Mouse (Mus musculus) right cerebral cortex, postnatal 10 days (tissue): ENCODE results near the gene Sinhcaf.
A peak's percentile ranks its signal among the peaks of the same experiment; 100 is the strongest.
"Not testable (repeated sequence)": the region's sequence is repeated elsewhere in the genome, so short reads cannot be mapped to it uniquely, and the experiment has no call there.

Source experiments
- DNase-seq, 2 experiments: peaks; one replicate each; pipeline ENCODE4 v3.0.0; 2021; ENCODE audit warnings: low spot score in 2 of 2

Sinhcaf gene

DNA sequence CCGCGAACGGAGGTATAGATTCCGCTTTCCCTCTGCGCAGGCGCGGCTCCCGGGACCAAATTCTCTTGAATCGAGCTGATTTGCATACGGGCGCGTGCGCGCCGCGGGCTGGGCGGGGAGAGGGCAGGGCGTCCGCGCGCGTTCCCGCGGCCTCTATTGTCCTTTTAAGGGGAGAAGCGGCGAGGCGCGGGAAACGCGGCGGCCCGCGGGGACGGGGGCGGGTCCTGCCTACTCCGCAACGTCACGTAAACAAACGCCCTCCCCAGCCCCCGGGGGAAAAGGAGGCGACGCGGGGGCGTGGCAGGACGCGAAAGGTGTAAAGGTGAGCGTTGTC is at the start of gene Sinhcaf:
Sinhcaf (minus strand) TSS at position 59 of the 334 bp plus-strand sequence.
- peak; percentile 96 to 97 for DNase-seq

DNA sequence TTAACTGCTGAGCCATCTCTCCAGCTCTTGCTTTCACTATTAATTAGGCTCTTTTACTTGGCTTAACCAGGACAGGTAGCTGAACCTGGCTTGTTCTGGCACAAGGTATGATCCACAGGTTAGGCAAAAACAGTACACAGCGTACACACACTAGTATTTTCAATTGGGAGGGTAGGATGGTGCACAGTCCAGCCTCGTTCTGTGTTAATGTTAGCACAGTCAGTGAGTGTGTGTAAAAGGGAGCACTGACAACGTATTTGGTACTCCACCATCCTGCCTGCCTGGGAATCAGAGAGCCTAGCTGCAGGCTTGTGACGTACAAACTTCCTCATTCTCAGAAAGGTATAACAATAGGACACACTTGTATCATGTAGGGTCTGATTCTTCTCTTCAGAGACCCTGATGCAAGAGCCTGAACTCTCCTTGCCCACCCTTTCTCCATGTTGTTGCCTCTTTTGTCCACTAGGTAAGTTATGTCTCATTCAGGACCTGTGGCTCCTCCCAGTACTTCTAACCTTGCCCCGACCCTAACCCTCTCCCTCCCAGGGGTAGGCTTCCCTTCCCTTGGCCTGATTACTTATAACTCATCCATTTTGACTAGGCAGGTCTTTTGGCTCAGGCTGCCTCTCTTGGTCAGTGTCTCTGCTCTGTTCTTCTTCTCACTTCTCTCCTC is 48.2 kb upstream of the Sinhcaf start:
- no peak for DNase-seq

DNA sequence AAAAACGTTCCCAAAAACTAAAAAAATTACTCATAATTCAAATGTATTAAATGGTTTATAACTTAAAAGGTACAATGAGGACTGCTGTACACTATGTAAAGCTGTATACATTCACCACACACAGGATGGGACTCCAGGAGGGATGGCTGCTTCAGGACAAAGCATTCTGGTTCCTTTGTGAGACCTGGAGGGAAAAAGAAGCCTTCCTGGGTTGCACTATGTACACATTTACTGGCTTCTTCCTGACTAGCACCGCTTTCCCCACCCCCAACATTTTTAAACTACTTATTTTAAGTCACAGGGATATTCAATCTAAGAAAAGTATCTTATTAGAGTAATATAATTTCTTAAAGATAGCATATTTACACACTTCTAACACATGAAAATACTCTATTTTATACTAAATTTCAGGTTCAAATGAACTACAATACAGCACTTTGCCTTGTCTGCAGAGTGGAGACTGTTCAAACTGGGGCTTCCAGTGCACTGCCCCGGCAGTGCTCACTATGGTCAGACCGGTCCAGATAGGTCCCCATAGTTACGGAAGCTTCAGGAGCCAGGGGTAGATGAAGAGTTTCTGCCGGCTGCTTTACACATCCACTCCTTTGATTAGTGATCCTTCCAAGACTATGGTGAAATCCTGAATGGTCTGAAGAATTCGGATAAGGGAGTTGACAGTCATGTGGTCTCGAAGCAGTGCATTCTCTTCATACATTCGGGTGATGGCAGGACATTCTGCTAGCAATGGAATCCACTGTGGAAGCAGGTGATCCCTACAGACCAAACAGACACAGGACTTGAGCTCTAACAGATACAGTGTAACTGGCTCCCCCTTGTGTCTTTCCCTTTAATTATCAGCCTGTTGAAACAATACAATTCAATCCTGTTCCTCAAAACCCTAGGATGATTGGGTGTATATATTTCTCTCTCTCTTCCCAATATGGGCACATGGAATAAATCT is 47.1 kb upstream of the Sinhcaf start:
- DNase-seq: no peak

DNA sequence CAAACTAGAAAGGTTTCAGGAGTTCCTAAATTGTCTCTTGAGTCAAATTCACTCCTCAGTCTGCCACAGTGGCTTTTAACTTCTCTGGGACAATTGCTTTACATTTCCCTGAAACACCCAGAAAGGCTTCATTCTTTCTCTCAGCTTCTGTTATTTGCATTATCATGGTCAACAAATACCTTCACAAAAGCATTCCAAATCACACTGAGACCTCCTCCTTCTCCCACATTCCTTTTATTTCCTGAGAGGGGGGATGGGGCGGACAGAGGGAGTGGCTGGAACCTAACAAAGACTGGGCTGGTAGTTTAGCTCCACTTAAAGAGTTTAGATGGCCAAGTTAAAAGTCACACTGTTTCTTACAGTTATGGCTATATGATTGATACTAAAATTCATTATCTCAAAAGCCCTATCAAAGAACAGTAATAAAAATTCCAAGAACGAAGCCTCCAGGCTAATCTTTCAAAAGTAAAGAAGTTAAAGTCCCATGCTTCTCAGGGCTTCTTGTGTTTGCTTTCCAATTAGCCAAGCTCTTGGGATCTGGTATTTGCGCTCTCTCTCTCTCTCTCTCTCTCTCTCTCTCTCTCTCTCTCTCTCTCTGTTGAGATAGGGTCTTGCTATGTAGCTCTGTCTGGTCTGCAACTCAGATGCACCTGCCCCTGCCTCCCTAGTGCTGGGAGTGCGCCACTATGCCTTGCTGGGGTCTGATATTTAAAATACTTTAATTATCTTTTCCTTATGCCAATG is 46.3 kb upstream of the Sinhcaf start:
- DNase-seq: no peak

DNA sequence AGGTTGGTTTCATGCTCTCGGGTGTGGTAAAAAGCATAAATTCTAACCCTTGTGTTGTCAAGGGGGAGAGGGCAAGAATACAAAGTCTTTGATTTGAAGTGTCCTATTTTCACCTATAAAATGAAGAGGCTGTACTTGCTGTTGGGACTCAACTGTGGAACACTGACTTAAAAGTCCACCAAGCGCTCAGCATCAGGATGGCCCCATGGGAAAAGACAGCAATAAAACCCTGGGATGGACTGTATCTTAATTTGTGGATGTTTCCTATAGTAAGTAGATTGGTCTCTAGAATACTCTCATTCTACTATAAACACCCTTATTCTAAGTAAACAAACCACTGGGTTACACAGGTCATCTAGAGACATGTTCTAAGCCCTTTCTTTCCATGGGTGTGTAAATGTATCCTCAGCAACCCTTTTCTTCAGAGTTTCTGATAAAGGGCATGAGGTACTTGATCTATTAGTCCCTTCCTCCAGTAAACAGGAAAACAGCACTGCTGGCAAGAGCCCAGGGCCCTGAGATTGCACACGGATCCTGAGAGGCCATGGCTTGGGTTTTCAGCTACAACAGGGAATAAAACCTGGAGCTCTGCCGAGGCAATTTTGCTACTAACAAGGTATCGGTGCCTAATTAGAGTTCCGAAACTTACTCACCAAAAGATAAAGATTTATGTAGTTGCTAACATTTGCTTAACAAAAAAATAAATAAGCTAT is 45.5 kb upstream of the Sinhcaf start:
- no peak for DNase-seq

DNA sequence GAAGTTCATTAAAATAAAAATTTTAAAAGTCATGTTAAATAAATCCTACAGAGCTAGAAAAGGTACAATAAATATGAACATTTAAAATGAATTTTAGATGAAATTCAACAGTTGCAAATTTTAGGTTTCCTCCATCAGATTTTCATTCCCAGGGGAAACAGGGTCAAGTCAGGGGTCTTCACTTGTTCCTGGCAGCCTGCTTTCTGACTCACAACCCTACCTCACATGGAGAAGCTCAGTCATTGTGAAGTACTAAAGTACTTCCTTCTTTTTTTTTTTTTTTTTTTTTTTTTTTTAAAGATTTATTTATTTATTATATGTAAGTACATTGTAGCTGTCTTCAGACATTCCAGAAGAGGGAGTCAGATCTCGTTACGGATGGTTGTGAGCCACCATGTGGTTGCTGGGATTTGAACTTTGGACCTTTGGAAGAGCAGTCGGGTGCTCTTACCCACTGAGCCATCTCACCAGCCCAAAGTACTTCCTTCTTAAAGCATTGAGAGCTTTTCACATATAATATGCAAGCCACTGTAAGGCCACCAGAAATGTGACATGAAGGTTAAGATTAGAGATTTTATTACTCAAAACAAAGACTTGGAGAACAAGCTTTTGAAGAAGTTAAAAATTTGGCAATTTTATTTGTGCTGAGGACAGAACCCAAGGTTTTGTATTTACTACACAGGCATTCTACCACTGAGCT is 43.7 kb upstream of the Sinhcaf start:
- not testable (repeated sequence) for DNase-seq

DNA sequence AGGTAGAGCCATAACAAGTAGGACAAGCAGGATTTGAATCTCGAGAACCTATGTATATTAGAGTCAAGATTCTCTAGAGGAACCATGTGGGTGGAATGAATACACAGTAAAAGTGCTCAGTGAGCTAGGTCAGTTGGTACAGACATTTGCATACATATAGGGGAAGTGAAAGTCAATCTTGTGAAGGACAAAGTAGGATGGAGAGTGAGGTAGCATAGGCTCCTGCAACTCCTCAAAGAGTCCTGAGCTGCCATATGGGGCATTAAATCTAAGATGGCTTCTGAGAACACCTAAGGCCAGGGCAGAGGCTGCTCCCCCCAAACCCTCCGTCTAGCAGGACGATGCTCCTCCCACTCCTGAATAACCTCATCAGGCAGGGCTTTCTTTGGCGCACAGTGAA is 39.7 kb upstream of the Sinhcaf start:
- DNase-seq: no peak

DNA sequence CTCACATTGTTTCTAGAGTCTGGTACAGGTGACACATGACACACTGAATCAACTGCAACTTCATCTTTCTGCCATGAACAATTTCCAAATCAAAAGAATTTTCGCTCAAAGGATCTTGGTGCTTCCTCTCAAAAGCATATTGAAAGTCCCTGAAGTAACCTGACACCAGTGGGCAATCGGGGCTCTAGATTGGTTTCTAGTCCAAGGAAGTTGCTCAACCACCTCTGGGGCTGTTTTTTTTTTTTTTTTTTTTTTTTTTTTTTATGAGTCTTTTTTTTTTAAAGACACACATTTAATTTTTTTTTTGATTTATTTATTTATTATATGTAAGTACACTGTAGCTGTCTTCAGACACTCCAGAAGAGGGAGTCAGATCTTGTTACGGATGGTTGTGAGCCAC is 34.2 kb upstream of the Sinhcaf start:
- no peak for DNase-seq

DNA sequence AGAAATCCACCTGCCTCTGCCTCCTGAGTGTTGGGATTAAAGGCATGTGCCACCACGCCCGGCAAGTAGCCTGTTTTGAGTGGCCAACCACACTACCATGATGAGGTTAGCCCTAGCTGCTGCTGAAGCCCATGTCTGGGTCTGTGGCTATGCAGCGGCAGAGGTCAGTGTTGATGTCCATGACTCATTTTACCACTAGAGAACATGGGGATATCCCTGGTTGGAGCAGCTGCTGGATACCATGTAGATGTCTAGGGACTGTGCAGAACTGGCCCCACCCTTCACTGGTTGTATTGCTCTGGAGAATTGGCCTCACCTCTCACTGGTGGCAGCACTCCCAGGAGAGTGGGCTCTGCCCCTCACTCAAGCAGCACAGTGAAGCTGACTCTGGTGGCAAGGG is 28.8 kb upstream of the Sinhcaf start:
- DNase-seq: no peak

DNA sequence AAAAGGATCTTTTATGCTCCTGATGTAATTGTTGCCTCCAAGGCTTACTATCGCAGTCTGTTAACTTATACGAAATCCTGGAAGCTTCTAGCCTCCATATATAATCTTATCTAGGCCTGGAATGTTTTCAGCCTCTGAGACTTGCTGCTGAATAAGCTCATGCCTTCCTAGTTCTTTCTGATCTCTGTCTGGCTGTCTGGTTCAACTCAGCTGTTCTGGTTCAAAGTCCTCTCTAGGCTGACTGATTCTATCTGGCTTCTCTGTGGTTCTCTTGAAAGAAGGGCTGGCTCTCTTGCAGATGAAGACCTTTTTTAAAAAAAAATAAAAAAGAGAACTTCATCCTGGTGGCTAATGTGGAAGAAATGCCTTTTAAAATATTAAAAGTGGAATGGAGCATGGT is 26.6 kb upstream of the Sinhcaf start:
- no peak for DNase-seq

DNA sequence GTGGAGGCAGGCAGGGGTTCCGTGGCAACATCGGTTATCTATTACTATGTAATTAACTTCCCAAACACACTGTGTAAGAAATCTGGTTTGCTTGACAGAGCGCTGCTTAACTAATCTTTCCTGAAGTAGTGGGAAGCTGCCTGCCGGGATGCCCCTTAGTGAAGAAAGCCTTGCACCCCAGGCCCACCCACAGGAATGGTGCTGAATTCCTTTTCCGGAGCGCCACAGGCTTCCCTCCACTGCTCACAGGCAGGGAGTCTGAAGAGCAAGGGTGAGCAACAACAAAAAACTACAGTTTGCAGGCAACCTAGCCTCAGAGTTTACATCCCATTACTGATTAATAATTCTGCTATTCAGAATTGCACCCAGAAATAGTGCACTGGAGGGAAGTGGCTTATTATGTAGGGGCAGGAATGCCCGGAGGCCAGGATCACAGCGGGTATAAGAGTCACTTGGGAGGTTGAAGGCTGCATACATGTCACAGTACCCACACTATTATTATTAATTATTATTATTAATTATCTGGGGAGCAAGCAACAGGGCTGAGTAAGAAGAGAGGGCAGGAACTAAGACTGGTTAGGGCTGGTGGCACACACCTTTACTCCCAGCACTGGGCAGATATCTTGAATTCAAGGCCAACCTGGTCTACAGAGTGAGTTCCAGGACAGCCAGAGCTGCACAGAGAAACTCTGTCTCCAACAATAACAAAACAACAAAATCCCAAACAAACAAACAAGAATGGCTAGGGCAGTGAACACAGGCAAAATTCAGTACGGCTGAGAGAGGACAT is 26.0 kb upstream of the Sinhcaf start:
- DNase-seq: no peak

DNA sequence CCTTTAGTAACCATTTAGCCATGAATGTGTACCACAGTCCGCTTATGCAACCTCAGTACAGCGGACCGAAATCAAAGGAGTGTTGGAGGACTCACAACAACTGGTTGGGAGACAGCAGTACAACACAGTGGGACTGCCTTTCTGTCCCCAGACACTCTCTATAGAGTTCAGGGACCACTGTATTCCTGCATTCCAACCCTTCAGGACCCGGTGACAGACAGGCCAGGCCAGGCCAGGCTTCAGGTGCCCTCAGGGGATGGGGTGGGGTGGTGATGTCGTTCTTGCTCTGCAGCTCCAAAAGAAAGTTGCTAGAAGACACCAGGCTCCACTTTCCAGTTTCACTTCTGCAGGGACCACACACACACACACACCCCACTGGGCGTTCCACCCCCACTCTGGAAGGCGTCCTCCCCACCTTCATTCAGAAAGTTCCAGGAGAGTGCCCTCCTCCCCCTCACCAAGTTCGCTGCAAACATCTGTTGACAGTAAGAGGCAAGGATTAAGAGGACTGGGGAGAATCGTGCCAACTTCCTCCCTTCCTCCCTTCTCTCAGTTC is 25.2 kb upstream of the Sinhcaf start:
- no peak for DNase-seq

DNA sequence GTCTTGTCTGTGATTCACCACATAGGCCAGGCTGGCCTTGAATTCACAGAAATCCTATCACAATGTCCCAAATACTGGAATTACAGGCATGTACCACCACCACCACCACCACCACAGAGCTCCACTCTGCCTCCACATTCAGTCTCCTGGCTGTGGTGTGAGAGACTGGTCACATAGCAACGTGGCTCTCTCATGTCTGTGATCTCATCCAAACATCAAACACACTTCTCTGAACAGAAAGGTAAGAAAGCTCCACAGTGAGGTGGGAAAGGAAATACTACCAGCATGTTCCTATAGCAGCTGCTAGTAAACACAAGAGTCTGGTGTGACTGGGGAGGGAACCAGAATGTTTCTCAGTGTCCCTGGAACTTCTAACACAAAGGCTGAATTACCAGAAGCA is 15.0 kb upstream of the Sinhcaf start:
- DNase-seq: no peak

DNA sequence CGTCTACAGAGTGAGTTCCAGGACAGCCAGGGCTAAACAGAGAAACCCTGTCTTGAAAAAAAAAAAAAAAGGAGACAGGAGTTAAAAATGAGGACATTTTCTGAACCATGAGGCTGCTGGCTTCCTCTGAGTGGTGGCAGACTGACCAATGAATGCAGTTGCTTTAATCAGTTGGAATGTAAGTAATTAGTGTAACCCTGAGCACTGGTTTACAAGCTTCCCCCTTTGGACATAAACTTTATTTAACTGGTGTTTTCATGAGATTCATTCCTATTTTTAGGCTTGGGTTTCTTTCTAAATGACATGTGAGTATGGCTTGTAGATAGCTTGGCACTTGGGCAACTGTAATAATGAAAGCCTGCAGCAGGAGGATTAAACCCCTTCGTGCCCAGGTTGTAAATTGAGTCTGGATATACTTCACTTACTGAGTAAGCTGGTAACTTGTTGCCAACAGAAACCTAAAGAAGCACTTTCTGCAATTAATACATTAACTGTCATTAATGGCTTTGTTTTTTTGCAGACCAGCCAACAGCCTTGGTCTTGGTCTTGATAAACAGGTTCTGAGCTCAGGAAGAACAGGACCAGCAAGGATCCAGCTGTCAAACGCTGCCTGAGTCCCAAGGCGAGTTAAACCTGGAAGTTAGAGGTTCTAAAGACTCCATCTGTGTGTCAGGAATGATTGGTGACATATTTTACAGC is 13.4 kb upstream of the Sinhcaf start:
- DNase-seq: no peak

DNA sequence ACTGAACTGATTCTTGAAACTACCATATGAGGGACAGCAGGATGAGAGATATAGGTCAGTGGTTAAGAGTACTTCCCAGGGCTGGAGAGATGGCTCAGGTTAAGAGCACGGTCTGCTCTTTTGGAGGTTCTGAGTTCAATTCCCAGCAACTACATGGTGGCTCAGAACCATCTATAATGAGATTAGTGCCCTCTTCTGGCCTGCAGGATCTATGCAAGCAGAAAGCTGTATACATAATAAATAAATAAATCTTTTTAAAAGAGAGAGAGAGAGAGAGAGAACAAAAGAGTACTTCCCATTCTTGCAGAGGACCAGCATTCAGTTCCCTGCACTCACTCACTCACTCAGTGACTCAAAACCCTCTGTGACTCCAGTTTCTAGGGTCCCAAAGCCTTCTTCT is 12.4 kb upstream of the Sinhcaf start:
- no peak for DNase-seq

DNA sequence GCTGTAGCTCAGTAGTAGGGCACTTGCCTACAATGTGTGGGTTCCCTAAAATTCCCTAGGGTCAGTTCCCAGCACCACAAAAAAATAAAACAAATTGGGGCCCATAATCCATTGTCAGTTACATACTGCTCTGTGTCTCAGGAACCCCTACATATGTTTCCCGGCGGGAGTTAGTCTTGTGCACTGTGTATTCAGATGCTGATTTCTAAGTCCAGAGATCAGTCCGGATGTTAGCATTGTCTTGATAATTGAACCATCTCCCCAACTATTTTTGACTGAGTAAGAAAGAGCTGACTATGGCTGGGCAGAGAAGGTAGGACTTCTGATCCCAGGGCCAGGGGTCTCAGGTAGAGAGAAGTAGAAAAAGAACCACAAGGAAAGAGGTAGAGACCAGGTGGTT is 10.8 kb upstream of the Sinhcaf start:
- no peak for DNase-seq

DNA sequence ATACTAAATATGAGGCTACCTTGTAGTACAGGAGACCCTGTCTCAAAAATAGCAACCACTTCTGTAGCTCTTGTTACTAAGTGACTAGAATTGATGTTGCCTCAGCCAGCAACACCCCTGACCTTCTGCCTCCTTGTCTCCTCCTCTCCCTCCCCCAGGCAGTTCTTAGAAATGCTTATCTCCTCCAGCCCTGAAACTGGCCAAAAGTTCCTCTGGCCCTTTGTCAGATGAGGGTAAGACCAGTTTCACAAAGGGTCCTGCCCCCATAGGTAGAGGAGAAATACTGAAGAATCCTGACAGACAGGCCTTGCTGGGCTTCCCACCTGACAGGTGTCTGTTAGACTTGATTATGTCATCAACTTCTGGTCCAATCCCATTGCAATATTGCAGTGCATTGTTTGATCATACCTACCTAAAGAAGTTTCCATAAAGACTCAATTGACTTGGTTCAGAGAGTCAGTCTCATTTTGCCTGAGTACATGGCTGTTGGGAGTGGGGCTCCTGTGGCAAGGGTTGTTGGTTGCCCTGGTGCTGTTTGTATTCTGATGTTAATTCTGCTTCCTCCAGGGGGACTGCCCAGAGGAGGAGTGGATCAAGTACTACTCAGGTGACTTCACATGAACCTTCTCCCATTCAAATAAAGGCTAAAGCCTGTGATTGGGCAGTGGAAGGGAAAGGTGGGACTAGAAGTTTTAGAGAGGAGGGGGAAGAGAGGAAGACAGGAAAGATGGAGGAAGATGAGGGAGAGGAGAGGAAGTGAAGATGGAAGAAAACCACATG is 9.6 kb upstream of the Sinhcaf start:
- DNase-seq: no peak

DNA sequence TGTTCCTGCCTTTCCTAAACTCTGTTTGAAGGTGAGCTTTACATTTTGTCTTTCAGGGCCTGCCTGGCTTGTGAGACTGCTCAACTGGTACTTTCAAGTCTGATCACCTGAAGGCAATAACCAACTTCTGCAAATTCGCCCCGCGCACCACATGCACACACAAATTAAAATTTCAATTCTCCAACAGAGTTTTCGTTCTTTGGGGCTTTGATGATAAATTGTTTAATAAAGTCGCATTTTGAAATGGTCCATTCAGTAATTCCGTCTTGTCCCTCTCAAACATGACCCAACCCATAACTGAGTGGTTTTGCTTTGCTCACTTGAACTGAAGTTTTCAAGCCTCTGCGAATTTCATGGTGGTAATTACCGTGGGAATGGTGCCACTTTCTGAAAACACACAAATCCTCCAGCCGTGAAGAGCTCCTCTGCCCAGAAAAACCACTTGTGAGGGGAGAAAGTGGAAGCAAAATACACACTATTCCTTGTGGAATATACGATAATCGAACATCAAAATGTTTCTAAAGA is 676 bp upstream of the Sinhcaf start:
- DNase-seq: no peak
